Mouse (Mus musculus) neural tube, embryonic 12.5 days (tissue): Measurements from ENCODE around the gene Slc17a1. TPM values are rescaled to one million over a fixed set of nuclear protein-coding genes. Genes with fewer than 3 reads are reported as not detected.

ENCODE experiments used
- ATAC-seq: fragments of 200-750 bp; cut with Nextera tagmentation; 2 replicates; pipeline ENCODE4 v1.8.0; 2017; ENCODE audit warnings: low read depth, mild to moderate bottlenecking, moderate TSS enrichment, moderate library complexity; ENCODE audit not compliant: low FRiP score
- H3K27ac ChIP-seq: fragments of 300-500 bp; sonication (generic); 2 replicates; pipeline ENCODE4 v1.5.1; 2016
- H3K27me3 ChIP-seq: fragments of 300-500 bp; sonication (generic); replicated peaks from 2 replicates; pipeline ENCODE4 v1.6.1; 2016; ENCODE audit warnings: mild to moderate bottlenecking
- H3K36me3 ChIP-seq: fragments of 300-500 bp; sonication (generic); 2 replicates; pipeline ENCODE4 v1.6.1; 2016; ENCODE audit warnings: mild to moderate bottlenecking
- H3K4me1 ChIP-seq: fragments of 300-500 bp; sonication (generic); 2 replicates; pipeline ENCODE4 v1.6.1; 2016
- H3K4me2 ChIP-seq: fragments of 300-500 bp; sonication (generic); replicated peaks from 2 replicates; pipeline ENCODE4 v1.6.1; 2016; ENCODE audit warnings: mild to moderate bottlenecking
- H3K4me3 ChIP-seq: fragments of 300-500 bp; sonication (generic); 2 replicates; pipeline ENCODE4 v1.5.1; 2016
- H3K9ac ChIP-seq: fragments of 300-500 bp; sonication (generic); 2 replicates; pipeline ENCODE4 v1.6.1; 2016; ENCODE audit warnings: mild to moderate bottlenecking
- H3K9me3 ChIP-seq: fragments of 300-500 bp; sonication (generic); 2 replicates; pipeline ENCODE4 v1.6.1; 2016; ENCODE audit warnings: mild to moderate bottlenecking
- WGBS: fragments of 180-500 bp; shearing (Covaris S2); methylation state at CpG from one replicate; pipeline ENCODE4 v1.1.7; 2016; 5-methylcytosine and 5-hydroxymethylcytosine counted together
- microRNA-seq: library from miRNA; unstranded; fragments of <30 nt; microRNA quantifications from one replicate; pipeline ENCODE4, GENCODE M21; 2017
- polyA plus RNA-seq: library from polyadenylated mRNA; unstranded; fragments of >200 nt; fragmentation: Nextera tagmentation; extraction: Ambion mirVana; gene quantifications from 2 replicates; pipeline ENCODE4 v1.2.1, GENCODE M21; 2016

The Slc17a1 gene
- polyA plus RNA-seq, 1 experiment from 2014 or later: not detected

DNA sequence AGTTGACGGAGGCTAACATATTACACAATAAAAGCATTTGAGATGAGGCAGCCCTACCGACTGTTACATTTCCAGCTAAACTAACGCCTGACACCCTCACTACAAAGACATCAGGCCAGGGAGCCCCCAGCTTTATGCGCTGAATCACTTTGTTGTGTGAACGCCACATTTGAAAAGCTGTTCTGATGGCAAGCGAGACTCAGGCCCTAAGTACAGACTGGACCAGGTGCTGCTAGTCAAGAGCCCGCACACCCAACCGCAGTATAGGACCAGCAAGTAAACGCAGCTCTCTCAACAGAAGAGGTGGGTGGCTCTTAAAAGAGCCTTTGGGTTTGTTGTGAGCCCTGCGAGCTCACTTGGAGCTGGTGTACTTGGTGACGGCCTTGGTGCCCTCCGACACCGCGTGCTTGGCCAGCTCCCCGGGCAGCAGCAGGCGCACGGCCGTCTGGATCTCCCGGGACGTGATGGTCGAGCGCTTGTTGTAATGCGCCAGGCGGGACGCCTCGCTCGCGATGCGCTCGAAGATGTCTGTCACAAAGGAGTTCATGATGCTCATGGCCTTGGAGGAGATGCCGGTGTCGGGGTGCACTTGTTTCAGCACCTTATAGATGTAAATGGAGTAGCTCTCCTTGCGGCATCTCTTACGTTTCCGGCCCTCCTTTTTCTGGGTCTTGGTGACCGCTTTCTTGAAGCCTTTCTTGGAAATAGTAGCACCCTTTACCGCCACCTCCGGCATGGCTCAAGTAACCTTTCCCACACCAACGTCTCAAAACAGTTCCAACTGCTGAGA, 66.1 kb downstream of the Slc17a1 start, which contains the start of gene Hist1h2ba:
Hist1h2ba (minus strand) TSS at position 736 of the 790 bp plus-strand sequence.
- Histone ChIP-seq H3K9ac (no peak within 1 kb of the TSS), H3K27ac (no peak within 1 kb of the TSS), H3K4me1 (no peaks in the 10 kb centered on the region), H3K9me3 (peaks cover 4% of the 10 kb centered on the region), H3K27me3 (no peaks in the 10 kb centered on the region), H3K4me2 (no peak within 1 kb of the TSS), H3K4me3 (no peak within 1 kb of the TSS), H3K36me3 (no peaks in the 10 kb centered on the region)
- no peak for ATAC-seq
- 95% methylated on average over 39 of the region's 39 CpGs for WGBS

DNA sequence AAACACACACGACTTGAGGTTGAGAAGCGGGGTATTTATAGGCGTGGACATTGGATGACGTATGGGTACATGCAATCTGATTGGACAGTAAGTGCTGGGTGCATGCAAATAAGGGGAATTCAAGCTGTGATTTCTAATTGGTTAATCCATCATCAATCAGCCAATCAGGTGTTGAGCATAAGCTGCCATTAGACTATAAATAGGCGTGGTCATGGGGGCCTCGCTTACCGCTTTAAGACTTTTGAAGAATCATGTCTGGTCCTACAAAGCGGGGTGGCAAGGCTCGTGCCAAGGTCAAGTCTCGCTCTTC, 66.6 kb downstream of the Slc17a1 start, which contains the start of gene Hist1h2aa:
Hist1h2aa (plus strand) TSS at position 252 of the 310 bp plus-strand sequence.
- Histone ChIP-seq H3K27me3 (no peaks in the 10 kb centered on the region), H3K9me3 (peaks cover 4% of the 10 kb centered on the region), H3K4me2 (no peak within 1 kb of the TSS), H3K27ac (no peak within 1 kb of the TSS), H3K36me3 (no peaks in the 10 kb centered on the region), H3K4me1 (no peaks in the 10 kb centered on the region), H3K4me3 (no peak within 1 kb of the TSS), H3K9ac (no peak within 1 kb of the TSS)
- no peak for ATAC-seq
- 91% methylated on average over 10 of the region's 10 CpGs for WGBS

DNA sequence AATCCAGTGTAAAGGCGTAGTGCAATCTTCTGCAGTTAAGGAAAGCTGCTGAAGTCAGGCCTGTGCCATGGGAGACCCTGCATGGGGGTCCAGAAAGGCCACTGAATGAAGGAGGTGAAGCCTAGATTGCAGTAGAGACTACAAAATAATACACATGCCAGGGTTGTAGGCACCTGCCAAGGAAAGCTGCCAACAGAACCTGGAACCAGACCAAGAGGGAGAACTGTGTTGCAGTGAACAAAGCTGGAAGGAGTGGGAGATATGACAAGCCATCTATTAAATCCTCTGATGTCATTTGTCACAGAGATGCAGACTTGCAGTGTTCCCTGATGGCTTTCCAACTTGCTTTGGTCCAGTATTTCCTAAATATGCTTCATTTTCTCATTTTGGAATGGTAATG, 71.1 kb downstream of the Slc17a1 start:
- H3K9me3 ChIP-seq: peaks cover 4% of the 10 kb centered on the region
- no peak overlapping the region for H3K4me2 ChIP-seq
- H3K9ac ChIP-seq: no peak overlapping the region
- no peaks in the 10 kb centered on the region for H3K27me3 ChIP-seq
- no peaks in the 10 kb centered on the region for H3K36me3 ChIP-seq
- H3K27ac ChIP-seq: no peak overlapping the region
- ATAC-seq: no peak
- no peaks in the 10 kb centered on the region for H3K4me1 ChIP-seq
- WGBS: 81% methylated on average over 1 of the region's 1 CpGs
- no peak overlapping the region for H3K4me3 ChIP-seq

- 59% methylated on average over 6 of the region's 6 CpGs for WGBS
- H3K9me3 ChIP-seq: no peaks in the 10 kb centered on the region
- no peak overlapping the region for H3K4me2 ChIP-seq
- no peak overlapping the region for H3K9ac ChIP-seq
- no peaks in the 10 kb centered on the region for H3K4me1 ChIP-seq
- H3K36me3 ChIP-seq: no peaks in the 10 kb centered on the region
- H3K27ac ChIP-seq: no peak overlapping the region
- no peaks in the 10 kb centered on the region for H3K27me3 ChIP-seq
- ATAC-seq: no peak
- H3K4me3 ChIP-seq: no peak overlapping the region
Observed at GRCm38 (mm10) chr13:23940291-23940690, 72.7 kb downstream of the Slc17a1 start.

DNA sequence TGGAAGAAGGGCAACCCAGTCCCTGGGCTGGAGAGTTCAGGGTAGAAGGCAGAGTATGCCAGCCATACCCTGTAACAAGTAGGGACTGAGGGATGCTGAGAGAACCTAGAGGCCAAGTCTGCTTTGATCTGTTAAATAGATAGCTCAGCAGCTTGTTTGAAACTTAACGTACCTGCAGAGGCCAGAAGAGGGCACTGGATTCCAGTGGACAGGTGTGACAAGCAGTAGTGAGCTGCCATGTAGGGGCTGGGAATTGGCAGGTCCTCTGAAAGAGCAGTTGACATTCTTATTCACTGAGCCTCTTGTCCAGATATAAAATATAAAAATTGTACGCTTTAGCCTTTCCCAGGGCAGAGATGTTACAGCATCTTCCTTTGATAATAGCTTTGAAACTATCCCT, 75.3 kb downstream of the Slc17a1 start:
- no peaks in the 10 kb centered on the region for H3K9me3 ChIP-seq
- no peak overlapping the region for H3K4me2 ChIP-seq
- H3K4me1 ChIP-seq: no peaks in the 10 kb centered on the region
- no peaks in the 10 kb centered on the region for H3K27me3 ChIP-seq
- H3K4me3 ChIP-seq: no peak overlapping the region
- H3K9ac ChIP-seq: no peak overlapping the region
- H3K27ac ChIP-seq: no peak overlapping the region
- no peaks in the 10 kb centered on the region for H3K36me3 ChIP-seq
- ATAC-seq: no peak
- WGBS: 53% methylated on average over 2 of the region's 2 CpGs

Small RNA genes within 50 kb of the gene (microRNA-seq; reads per million reads assigned to microRNA genes)
- not detected for gene Gm44344

Other genes starting within 250 kb of the Slc17a1 start
- 1.9 and 2.1 TPM in 2 replicates for gene Hist1h2be, start 246.6 kb upstream of the Slc17a1 start, polyA plus RNA-seq
- 12.8 and 20.3 TPM in 2 replicates for gene Hist1h1e, start 245.2 kb upstream of the Slc17a1 start, polyA plus RNA-seq
- gene Hist1h2ac, start 183.8 kb upstream of the Slc17a1 start, polyA plus RNA-seq: 0.66 and 0.74 TPM in 2 replicates
- gene Hist1h2bc, start 183.6 kb upstream of the Slc17a1 start, polyA plus RNA-seq: 28.0 and 29.4 TPM in 2 replicates
- gene Hist1h1t, start 171.9 kb upstream of the Slc17a1 start, polyA plus RNA-seq: 0.23 TPM in 1 of 2 replicates, not detected in the other
- 5.1 and 7.8 TPM in 2 replicates for gene Hist1h4c, start 169.3 kb upstream of the Slc17a1 start, polyA plus RNA-seq
- gene Hfe, start 156.9 kb upstream of the Slc17a1 start, polyA plus RNA-seq: 3.9 TPM in 2 replicates
- 13.3 and 13.6 TPM in 2 replicates for gene Hist1h1c, start 128.9 kb upstream of the Slc17a1 start, polyA plus RNA-seq
- 6.8 and 7.4 TPM in 2 replicates for gene Hist1h3c, start 122.1 kb upstream of the Slc17a1 start, polyA plus RNA-seq
- 1.3 and 1.7 TPM in 2 replicates for gene Hist1h2bb, start 121.0 kb upstream of the Slc17a1 start, polyA plus RNA-seq
- 28.5 and 44.2 TPM in 2 replicates for gene Hist1h2ab, start 116.6 kb upstream of the Slc17a1 start, polyA plus RNA-seq
- 5.8 and 10.0 TPM in 2 replicates for gene Hist1h3b, start 115.5 kb upstream of the Slc17a1 start, polyA plus RNA-seq
- gene Hist1h4b, start 110.7 kb upstream of the Slc17a1 start, polyA plus RNA-seq: 4.5 and 6.1 TPM in 2 replicates
- 1.0 TPM in 1 of 2 replicates, not detected in the other for gene Hist1h4a, start 106.5 kb upstream of the Slc17a1 start, polyA plus RNA-seq
- gene Hist1h3a, start 105.4 kb upstream of the Slc17a1 start, polyA plus RNA-seq: 3.5 and 3.6 TPM in 2 replicates
- gene Hist1h1a, start 104.1 kb upstream of the Slc17a1 start, polyA plus RNA-seq: 1.5 and 3.0 TPM in 2 replicates
- gene Trim38, start 97.8 kb upstream of the Slc17a1 start, polyA plus RNA-seq: not detected in 2 replicates
- not detected in 2 replicates for gene Slc17a2, start 60.8 kb upstream of the Slc17a1 start, polyA plus RNA-seq
- 0.18 TPM in 1 of 2 replicates, not detected in the other for gene Slc17a3, start 28.3 kb upstream of the Slc17a1 start, polyA plus RNA-seq
- 0.14 and 0.37 TPM in 2 replicates for gene Slc17a4, start 47.3 kb downstream of the Slc17a1 start, polyA plus RNA-seq
- not detected in 2 replicates for gene Hist1h2ba, start 66.4 kb downstream of the Slc17a1 start, polyA plus RNA-seq
- gene Hist1h2aa, start 66.7 kb downstream of the Slc17a1 start, polyA plus RNA-seq: not detected in 2 replicates
- 0.50 and 0.79 TPM in 2 replicates for gene Scgn, start 123.5 kb downstream of the Slc17a1 start, polyA plus RNA-seq